Mouse (Mus musculus) stomach, embryonic 15.5 days (tissue): ENCODE results near the gene Sh3pxd2a. TPM values are rescaled to one million over a fixed set of nuclear protein-coding genes. Genes with fewer than 3 reads are reported as not detected.

Experiments
- microRNA-seq: library from miRNA; unstranded; fragments of <30 nt; microRNA quantifications from one replicate; pipeline ENCODE4, GENCODE M21; 2016
- polyA plus RNA-seq: library from polyadenylated mRNA; unstranded; fragments of >200 nt; fragmentation: Nextera tagmentation; extraction: Ambion mirVana; gene quantifications from 2 replicates; pipeline ENCODE4 v1.2.1, GENCODE M21; 2015

The Sh3pxd2a gene
- polyA plus RNA-seq, 1 experiment from 2014 or later: 6.8 TPM

Small RNA genes lying within 50 kb of the gene (microRNA-seq; reads per million reads assigned to microRNA genes)
- not detected for gene Mir6995

Other genes with a start within 250 kb of the Sh3pxd2a start
- 52.7 and 55.8 TPM in 2 replicates for gene Stn1, start 73.1 kb upstream of the Sh3pxd2a start, polyA plus RNA-seq
- 20.1 TPM in 2 replicates for gene Slk, start 115.3 kb upstream of the Sh3pxd2a start, polyA plus RNA-seq
- gene Col17a1, start 227.7 kb upstream of the Sh3pxd2a start, polyA plus RNA-seq: 8.8 and 12.3 TPM in 2 replicates